Mouse (Mus musculus) cerebellum, adult 9-11 months (tissue): ENCODE results near the gene Omt2b.
"Not testable (repeated sequence)": the region's sequence is repeated elsewhere in the genome, so short reads cannot be mapped to it uniquely, and the experiment has no call there.

Experiments used
- DNase-seq: peaks from one replicate; pipeline ENCODE4 v3.0.0; 2022

Omt2b gene

DNA sequence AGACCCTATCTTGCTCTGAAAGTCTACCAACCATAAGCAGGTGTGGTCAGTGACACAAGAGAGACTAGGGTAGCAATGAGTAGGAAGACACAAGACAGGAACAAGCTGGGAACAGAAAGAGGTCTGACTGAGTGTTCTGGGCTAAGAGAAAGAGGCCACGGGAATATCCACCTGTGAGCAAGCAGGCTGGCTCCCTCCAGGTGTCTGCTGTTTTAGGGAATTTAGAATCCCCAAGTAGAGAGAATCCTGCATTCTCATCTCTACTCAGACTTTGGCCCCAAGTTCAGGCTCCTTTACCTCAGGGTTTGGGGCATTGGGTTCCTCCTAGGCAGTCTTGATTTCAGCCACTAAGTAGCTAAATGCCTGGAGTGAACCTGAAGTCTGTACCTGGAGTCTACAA is at the start of gene Omt2b:
TSS of gene Omt2b (plus strand) at position 301 of the 400 bp plus-strand sequence.
- not testable (repeated sequence) for DNase-seq

GRCm38 (mm10) chr9:78282002-78282711 is 45.2 kb upstream of the Omt2b start:
- DNase-seq, result not testable (repeated sequence)

DNA sequence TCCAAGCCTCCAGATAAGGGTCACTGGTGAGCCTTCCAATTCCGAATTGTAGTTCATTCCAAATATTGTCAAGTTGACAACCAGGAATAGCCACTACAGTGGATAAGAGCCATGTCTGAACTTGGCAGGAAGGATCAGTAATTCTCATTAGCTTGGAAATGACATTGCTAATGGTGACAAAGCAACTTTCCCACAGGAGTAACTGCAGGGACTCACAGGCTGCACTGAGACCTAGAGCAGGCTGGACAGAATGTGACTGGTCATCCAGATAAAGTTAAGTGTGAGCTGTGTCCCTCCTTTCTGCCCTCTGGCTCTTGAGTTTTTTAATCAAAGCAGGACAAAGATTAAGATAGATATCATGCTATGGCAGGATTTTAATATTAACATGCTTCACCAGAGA is 38.3 kb upstream of the Omt2b start:
- DNase-seq, result not testable (repeated sequence)

DNA sequence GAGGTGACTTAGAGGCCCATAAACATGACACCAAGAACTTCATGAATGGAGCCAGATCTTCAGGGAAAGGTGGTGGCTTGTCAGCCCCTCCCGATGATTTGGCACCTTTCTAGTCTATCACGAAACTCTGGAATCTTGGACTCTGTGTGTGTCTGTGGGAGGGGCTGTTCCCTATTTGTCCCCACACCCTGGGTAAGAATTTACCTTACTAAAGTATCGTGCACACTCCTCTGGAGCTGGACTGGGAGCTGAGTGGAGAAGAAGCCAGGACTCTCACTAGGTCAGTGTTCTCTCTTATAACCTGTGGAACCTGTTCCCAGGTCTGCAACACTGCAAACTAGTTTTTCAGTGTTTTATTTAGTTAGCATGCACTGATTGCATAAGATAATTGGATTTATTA is 37.7 kb upstream of the Omt2b start, which contains the start of gene Gm10639:
TSS of gene Gm10639 (plus strand) at position 201 of the 400 bp plus-strand sequence.
- not testable (repeated sequence) for DNase-seq

GRCm38 (mm10) chr9:78292462-78292861 is 34.9 kb upstream of the Omt2b start:
- DNase-seq, result not testable (repeated sequence)

DNA sequence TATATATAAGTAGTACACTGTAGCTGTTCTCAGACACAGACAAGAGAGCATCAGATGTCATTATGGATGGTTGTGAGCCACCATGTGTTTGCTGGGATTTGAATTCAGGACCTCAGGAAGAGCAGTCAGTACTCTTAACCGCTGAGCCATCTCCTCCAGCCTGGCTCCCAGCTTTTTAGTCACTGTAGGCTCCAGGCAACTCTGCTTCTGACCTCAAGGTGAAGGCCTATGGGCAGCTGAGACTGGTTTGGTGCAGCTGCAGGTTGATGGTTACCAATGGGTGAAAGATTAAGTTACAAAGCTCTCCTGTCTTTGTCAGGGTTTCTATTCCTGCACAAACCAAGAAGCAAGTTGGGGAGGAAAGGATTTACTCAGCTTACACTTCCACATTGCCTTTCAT is 33.7 kb upstream of the Omt2b start:
- not testable (repeated sequence) for DNase-seq

- not testable (repeated sequence) for DNase-seq
Observed at GRCm38 (mm10) chr9:78294781-78295180, 32.6 kb upstream of the Omt2b start.

DNA sequence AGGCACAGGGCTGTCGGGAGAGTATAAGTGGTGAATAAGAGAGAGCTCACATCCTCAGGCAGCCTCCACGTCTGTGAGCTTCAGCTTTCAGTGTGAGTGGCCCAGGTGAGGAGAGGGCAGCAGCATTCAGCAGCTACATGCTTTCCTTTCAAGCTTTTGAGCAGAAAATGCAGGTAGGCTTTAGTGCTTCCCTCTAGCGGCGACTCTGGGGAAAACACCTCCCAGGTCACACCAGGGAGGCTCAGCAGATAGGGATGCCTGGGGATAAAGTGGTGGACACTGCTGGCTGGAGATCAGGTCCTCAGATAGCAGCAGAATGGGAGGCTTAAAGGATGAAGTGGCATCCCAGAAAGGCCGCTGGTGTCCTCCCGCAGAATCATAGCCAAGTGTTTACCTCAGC is 31.3 kb upstream of the Omt2b start:
- peak; percentile 3 for DNase-seq

DNA sequence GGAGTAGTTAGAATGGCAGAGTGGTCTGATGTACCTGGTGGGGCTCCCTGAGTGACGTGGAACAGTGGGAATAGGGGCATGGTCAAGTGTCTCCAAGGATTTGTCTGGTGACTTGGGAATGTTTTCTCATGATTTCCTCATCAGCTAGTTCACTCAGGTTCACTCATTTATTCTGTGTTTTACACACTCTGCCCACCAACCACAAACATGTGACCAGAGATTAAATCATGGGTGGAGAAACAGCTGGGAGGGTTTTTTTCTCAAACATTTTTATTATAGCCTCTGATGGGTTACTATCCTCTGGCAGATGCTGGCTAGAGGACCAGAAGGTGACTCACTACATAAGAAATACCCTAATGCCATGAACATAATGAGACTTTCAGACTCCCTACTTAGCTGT is 29.2 kb upstream of the Omt2b start:
- no peak for DNase-seq

GRCm38 (mm10) chr9:78299143-78299542 is 28.2 kb upstream of the Omt2b start:
- DNase-seq, result not testable (repeated sequence)

- DNase-seq, result not testable (repeated sequence)
Observed at GRCm38 (mm10) chr9:78308122-78308521, 19.3 kb upstream of the Omt2b start.

GRCm38 (mm10) chr9:78314696-78315095 is 12.7 kb upstream of the Omt2b start, which contains the start of gene Omt2a:
TSS of gene Omt2a (minus strand) at chr9:78314796.
- no peak for DNase-seq

- DNase-seq, result no peak
Observed at GRCm38 (mm10) chr9:78319499-78319898, 7.9 kb upstream of the Omt2b start.

- not testable (repeated sequence) for DNase-seq
Observed at GRCm38 (mm10) chr9:78337050-78337449, 9.7 kb downstream of the Omt2b start.

DNA sequence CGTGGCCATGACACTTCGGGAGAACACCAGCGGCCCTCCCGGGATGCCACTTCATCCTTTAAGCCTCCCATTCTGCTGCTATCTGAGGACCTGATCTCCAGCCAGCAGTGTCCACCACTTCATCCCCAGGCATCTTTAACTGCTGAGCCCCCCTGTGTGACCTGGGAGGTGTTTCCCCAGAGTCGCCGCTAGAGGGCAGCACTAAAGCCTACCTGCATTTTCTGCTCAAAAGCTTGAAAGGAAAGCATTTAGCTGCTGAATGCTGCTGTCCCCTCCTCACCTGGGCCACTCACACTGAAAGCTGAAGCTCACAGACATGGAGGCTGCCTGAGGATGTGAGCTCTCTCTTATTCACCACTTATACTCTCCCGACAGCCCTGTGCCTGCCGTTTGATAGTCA is 12.9 kb downstream of the Omt2b start:
- DNase-seq, result peak; percentile 8

DNA sequence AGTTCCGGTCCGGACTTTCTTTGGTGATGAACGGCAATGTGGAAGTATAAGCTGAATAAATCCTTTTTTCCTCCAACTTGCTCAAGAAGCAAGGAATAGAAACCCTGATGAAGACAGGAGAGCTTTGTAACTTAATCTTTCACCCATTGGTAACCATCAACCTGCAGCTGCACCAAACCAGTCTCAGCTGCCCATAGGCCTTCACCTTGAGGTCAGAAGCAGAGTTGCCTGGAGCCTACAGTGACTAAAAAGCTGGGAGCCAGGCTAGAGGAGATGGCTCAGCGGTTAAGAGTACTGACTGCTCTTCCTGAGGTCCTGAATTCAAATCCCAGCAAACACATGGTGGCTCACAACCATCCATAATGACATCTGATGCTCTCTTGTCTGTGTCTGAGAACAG is 15.1 kb downstream of the Omt2b start:
- DNase-seq, result not testable (repeated sequence)

GRCm38 (mm10) chr9:78343055-78343454 is 15.7 kb downstream of the Omt2b start:
- not testable (repeated sequence) for DNase-seq

DNA sequence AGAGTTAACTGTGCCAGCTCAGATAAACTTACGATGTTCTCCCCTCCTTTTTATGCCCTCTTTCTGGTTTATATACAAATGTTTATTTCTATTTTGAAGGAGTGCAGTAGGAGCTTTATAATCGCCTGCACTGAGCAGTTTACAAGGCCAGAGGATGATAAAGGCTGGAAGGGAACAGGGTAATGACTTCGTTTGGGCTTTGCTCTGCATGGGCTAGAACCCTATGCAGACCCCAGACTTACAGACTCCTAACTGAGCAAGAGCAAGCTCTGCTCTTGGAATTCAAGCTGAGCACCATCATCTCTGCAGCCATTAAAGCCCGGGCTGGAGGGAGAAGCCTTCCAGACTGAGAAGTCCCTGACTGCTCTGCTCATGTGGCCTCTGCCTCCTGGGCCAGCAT is 17.8 kb downstream of the Omt2b start:
- DNase-seq, result not testable (repeated sequence)

DNA sequence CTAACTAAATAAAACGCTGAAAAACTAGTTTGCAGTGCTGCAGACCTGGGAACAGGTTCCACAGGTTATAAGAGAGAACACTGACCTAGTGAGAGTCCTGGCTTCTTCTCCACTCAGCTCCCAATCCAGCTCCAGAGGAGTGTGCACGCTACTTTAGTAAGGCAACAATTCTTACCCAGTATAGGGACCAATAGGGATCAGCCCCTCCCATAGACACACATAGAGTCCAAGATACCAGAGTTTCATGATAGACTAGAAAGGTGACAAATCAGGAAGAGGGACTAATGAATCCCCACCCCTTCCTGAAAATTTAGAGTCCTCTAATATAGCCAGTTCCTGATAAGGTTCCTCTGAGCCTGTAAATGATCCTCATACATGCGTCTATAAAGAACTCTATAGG is 19.6 kb downstream of the Omt2b start:
- no peak for DNase-seq

GRCm38 (mm10) chr9:78348206-78349004 is 21.0 kb downstream of the Omt2b start:
- not testable (repeated sequence) for DNase-seq

GRCm38 (mm10) chr9:78349141-78349540 is 21.8 kb downstream of the Omt2b start:
- DNase-seq, result not testable (repeated sequence)

GRCm38 (mm10) chr9:78350007-78350406 is 22.6 kb downstream of the Omt2b start:
- DNase-seq, result not testable (repeated sequence)

DNA sequence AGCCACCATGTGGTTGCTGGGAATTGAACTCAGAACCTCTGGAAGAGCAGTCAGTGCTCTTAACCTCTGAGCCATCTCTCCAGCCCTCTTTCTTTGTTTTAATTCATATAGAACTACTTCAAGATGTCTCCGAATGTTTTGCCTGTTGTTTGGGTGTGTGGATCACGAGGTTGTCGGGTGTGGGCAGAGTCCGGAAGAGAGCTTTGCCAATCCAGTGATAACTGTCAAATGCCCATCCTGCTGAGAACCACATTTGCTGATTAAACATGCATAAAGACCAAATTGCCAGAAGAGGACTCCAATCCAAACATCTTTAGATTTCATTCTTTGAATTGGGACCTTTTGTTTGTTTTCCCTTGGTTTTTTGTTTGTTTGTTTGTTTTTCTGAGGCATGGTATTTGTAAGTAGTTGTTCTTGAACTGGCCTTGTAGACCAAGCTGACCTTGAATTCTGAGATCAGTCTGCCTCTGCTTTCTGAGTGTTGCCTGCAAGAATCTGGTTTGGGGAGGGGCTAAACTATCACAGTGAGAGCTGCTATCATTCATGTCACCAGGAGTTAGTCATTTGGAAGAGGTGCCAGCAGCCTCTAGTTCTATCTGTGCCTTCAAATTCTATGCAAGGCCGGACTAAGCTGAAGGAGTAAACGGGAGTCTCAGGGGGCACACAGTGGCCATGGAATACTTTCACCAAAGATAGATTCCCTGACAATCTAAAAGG is 24.3 kb downstream of the Omt2b start:
- no peak for DNase-seq
